Mouse (Mus musculus) forebrain, embryonic 13.5 days (tissue): Measurements from ENCODE around the gene Mapk8ip1. TPM values are rescaled to one million over a fixed set of nuclear protein-coding genes. Genes with fewer than 3 reads are reported as not detected.

ENCODE experiments used
- ATAC-seq: fragments of 200-750 bp; cut with Nextera tagmentation; 2 replicates; pipeline ENCODE4 v1.8.0; 2017
- H3K27ac ChIP-seq: fragments of 300-500 bp; sonication (generic); 2 replicates; pipeline ENCODE4 v1.5.1; 2015; ENCODE audit warnings: inconsistent platforms, mild to moderate bottlenecking, moderate library complexity
- H3K27me3 ChIP-seq: fragments of 300-500 bp; sonication (generic); 2 replicates; pipeline ENCODE4 v1.6.1; 2015; ENCODE audit warnings: mild to moderate bottlenecking, inconsistent platforms
- H3K36me3 ChIP-seq: fragments of 300-500 bp; sonication (generic); 2 replicates; pipeline ENCODE4 v1.6.1; 2015; ENCODE audit warnings: mild to moderate bottlenecking, inconsistent platforms; ENCODE audit not compliant: poor library complexity, severe bottlenecking
- H3K4me1 ChIP-seq: fragments of 300-500 bp; sonication (generic); 2 replicates; pipeline ENCODE4 v1.6.1; 2015; ENCODE audit warnings: inconsistent platforms
- H3K4me2 ChIP-seq: fragments of 300-500 bp; sonication (generic); 2 replicates; pipeline ENCODE4 v1.6.1; 2015; ENCODE audit warnings: inconsistent platforms, mild to moderate bottlenecking, moderate library complexity
- H3K4me3 ChIP-seq: fragments of 300-500 bp; sonication (generic); 2 replicates; pipeline ENCODE4 v1.5.1; 2015; ENCODE audit warnings: mild to moderate bottlenecking, inconsistent platforms
- H3K9ac ChIP-seq: fragments of 300-500 bp; sonication (generic); 2 replicates; pipeline ENCODE4 v1.6.1; 2015; ENCODE audit warnings: mild to moderate bottlenecking, inconsistent platforms
- H3K9me3 ChIP-seq: fragments of 300-500 bp; sonication (generic); replicated peaks from 2 replicates; pipeline ENCODE4 v1.6.1; 2016; ENCODE audit warnings: inconsistent platforms
- WGBS: fragments of 180-500 bp; shearing (Covaris S2); methylation state at CpG from one replicate; pipeline ENCODE4 v1.1.7; 2015; 5-methylcytosine and 5-hydroxymethylcytosine counted together
- polyA plus RNA-seq: library from polyadenylated mRNA; unstranded; fragments of >200 nt; fragmentation: Nextera tagmentation; extraction: Ambion mirVana; gene quantifications from 2 replicates; pipeline ENCODE4 v1.2.1, GENCODE M21; 2015

The Mapk8ip1 gene
- polyA plus RNA-seq, 1 experiment from 2014 or later: 66.9 TPM

DNA sequence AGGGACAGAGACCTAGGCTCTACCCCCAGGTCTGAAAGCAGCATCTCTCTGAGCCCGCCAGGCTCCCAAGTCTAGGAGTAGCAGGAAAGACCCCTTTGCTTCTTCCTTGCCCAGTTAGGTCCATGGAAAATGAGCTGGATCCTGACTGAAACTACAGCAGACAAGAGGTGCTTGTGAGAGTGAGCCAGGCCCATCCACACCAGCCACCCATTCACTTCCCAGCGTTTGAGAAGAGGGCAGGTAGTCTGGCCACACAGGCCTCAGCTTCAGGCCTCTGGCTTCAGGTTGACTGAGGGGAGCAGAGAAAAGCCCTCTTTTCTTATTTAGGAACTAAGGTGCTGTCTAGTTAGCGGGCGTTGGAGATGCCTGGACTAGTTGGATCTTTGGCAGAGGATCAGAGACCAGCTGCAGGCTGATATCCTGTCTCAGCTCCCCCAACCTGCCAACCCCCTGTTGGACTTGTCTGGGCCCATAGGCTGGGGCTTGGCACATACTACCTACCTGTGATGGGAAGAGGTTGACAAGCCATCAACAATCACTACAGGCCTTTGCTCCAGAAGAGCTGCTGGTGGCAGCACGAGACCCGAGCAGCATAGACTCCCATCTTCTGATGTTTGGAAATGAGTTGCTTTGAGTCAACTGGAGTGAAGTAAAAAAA lies 38.4 kb downstream of the Mapk8ip1 start:
- Histone ChIP-seq H3K9ac (no peak overlapping the region), H3K9me3 (no peaks in the 10 kb centered on the region), H3K27me3 (no peaks in the 10 kb centered on the region), H3K4me2 (no peak overlapping the region), H3K36me3 (peaks cover 66% of the 10 kb centered on the region), H3K4me1 (peaks cover 12% of the 10 kb centered on the region; the same call in 1 of the 2 replicates), H3K27ac (no peak overlapping the region), H3K4me3 (no peak overlapping the region)
- 92% methylated on average over 6 of the region's 6 CpGs for WGBS
- no peak for ATAC-seq

DNA sequence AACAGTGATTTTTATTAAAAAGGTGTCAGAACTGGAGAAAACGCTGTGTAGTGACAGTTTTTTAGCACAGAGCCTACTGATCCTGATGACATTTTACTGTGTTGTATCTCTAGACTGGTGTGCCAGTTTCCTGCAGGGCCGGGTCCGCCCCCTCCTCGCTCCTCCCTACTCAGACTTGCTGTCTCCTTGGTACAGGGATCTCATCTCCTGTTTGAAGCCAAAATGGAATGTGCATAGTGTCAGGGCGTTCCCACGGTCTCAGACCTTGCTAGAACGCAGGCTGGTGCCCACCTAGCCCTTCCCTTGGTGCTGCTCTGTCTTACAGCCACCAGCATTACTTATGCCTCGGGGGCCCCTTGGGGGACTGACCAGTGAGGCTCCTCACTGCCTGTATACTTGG lies 39.3 kb downstream of the Mapk8ip1 start:
- H3K36me3 ChIP-seq: peaks cover 75% of the 10 kb centered on the region
- no peaks in the 10 kb centered on the region for H3K27me3 ChIP-seq
- no peak overlapping the region for H3K9ac ChIP-seq
- ATAC-seq: no peak
- H3K4me2 ChIP-seq: no peak overlapping the region
- peaks cover 8% of the 10 kb centered on the region; the same call in 1 of the 2 replicates for H3K4me1 ChIP-seq
- H3K27ac ChIP-seq: no peak overlapping the region
- no peaks in the 10 kb centered on the region for H3K9me3 ChIP-seq
- 88% methylated on average over 8 of the region's 8 CpGs for WGBS
- no peak overlapping the region for H3K4me3 ChIP-seq

DNA sequence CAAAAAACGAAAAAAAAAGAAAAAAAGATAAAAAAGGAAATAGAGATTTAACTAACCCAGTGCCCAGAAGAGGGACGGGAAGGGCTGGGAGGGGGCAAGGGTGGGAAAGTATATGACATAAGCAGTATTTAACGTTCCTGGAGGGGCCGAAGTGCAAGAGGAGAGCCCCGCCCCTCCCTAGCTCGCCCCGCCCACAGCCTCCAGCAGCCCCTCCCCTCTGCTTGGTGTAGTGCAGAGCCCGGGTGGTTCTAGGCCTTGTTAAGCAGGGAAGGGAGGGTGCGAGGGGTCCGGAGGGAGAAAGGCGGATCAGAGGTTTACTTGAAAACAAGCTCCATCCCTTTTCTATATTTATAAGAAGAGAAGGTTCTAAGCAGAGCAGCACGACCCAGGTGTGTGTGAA lies 40.2 kb downstream of the Mapk8ip1 start:
- H3K9me3 ChIP-seq: no peaks in the 10 kb centered on the region
- 22% methylated on average over 12 of the region's 12 CpGs for WGBS
- H3K4me2 ChIP-seq: no peak overlapping the region
- H3K27ac ChIP-seq: no peak overlapping the region
- no peak for ATAC-seq
- peaks cover 75% of the 10 kb centered on the region for H3K36me3 ChIP-seq
- no peak overlapping the region for H3K4me3 ChIP-seq
- no peak overlapping the region for H3K9ac ChIP-seq
- peaks cover 8% of the 10 kb centered on the region; the same call in 1 of the 2 replicates for H3K4me1 ChIP-seq
- no peaks in the 10 kb centered on the region for H3K27me3 ChIP-seq

DNA sequence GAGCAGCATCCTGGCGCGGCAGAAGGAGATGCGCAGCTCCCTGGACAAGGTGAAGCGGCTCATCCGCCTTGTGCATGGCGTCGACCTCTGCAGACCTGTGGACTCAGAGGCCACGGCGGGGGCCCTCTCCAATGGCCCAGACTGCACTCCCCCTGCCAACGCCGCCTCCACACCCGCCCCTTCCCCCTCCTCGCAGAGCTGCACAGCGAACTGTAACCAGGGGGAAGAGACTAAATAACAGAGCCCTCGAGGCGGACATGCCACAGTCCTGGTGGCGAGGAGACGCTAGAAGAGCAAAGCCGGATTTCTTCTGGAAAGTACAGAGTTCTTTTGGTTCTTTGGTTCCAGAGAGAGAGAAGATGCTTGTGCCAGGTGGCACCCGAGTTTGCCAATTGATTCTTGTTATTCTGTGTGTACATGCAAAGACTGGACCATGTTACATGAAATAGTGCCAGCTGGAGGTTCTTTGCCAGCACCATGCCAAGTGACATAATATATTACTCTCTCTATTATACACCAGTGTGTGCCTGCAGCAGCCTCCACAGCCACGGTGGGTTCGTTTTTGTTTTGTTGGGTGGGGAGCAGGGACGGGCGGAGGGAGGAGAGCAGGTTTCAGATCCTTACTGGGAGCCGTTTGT lies 40.8 kb downstream of the Mapk8ip1 start:
- H3K27ac ChIP-seq: peak overlapping the region; percentile 57
- peaks cover 77% of the 10 kb centered on the region for H3K36me3 ChIP-seq
- no peaks in the 10 kb centered on the region for H3K9me3 ChIP-seq
- H3K4me2 ChIP-seq: no peak overlapping the region
- H3K4me3 ChIP-seq: no peak overlapping the region
- peak; percentile 48; the same call in 1 of the 2 replicates for ATAC-seq
- WGBS: 72% methylated on average over 25 of the region's 25 CpGs
- H3K9ac ChIP-seq: no peak overlapping the region
- H3K27me3 ChIP-seq: no peaks in the 10 kb centered on the region
- peaks cover 8% of the 10 kb centered on the region; the same call in 1 of the 2 replicates for H3K4me1 ChIP-seq

DNA sequence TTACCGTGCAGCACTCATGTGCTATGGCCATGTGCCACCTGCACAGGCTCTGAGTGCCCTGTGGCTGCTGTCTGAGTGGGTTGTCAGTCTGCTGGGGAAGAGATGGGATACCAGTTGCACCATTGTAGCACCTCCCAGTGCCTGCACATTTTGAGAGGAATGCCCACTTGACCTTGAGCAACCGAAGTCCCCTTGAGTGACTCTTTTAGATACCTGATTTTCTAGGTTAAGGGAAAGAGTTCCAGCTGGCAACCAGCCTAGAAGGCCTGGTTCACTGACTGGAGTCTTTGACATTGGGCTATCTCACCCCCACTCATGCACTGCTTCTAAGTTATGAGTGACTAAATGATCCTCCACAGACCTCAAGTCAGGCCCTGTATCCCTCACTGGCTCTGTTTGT lies 41.8 kb downstream of the Mapk8ip1 start:
- no peaks in the 10 kb centered on the region for H3K27me3 ChIP-seq
- no peak for ATAC-seq
- H3K4me2 ChIP-seq: no peak overlapping the region
- H3K9me3 ChIP-seq: no peaks in the 10 kb centered on the region
- peaks cover 80% of the 10 kb centered on the region for H3K36me3 ChIP-seq
- no peak overlapping the region for H3K9ac ChIP-seq
- no peak overlapping the region for H3K27ac ChIP-seq
- 87% methylated on average over 2 of the region's 2 CpGs for WGBS
- no peak overlapping the region for H3K4me3 ChIP-seq
- peaks cover 8% of the 10 kb centered on the region; the same call in 1 of the 2 replicates for H3K4me1 ChIP-seq

DNA sequence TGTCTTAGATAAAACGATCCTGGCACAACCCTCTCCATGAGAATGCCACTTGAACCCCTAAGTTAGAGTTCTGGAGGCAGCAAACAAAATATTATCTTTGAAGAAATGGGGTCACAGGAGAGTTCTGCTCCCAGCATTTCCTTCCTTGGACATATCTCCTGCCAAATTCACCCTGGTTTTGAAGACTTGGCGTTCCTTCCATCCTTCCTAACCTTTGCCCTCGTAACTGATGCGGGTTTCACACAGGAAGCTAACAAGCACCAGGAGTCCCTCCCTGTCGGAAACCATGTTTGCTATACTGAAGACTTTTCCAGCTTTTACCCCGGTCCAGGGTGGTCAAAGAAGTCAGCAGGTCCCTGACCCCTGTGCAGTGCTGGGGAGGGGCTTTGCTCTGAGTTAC lies 46.8 kb downstream of the Mapk8ip1 start:
- WGBS: 84% methylated on average over 6 of the region's 6 CpGs
- no peak overlapping the region for H3K27ac ChIP-seq
- peaks cover 3% of the 10 kb centered on the region; the same call in 1 of the 2 replicates for H3K4me1 ChIP-seq
- no peaks in the 10 kb centered on the region for H3K27me3 ChIP-seq
- H3K4me3 ChIP-seq: no peak overlapping the region
- no peak for ATAC-seq
- H3K4me2 ChIP-seq: no peak overlapping the region
- H3K36me3 ChIP-seq: peaks cover 83% of the 10 kb centered on the region
- H3K9ac ChIP-seq: no peak overlapping the region
- no peaks in the 10 kb centered on the region for H3K9me3 ChIP-seq

DNA sequence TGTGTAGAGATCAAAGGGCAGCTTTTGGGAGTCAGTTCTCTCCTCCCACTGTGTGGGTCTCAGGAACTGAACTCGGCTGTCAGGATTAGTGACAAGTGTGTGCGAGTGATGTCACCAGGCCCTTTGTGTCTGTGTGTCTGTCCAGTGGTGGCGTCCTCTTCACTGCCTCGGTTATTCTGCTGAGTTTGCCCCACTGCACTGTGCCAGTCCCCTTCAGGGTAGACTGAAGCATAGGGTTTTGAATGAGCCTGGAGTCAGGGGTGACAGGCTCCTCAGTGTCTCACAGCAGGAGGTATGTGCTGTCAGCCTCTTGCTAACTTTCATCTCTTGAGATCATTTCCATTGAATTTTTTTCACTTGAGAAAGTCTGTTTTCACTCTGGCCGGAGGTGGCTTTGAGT lies 47.7 kb downstream of the Mapk8ip1 start:
- Histone ChIP-seq H3K4me2 (no peak overlapping the region), H3K9ac (no peak overlapping the region), H3K36me3 (peaks cover 83% of the 10 kb centered on the region), H3K9me3 (no peaks in the 10 kb centered on the region), H3K4me1 (peaks cover 3% of the 10 kb centered on the region; the same call in 1 of the 2 replicates), H3K27me3 (no peaks in the 10 kb centered on the region), H3K4me3 (no peak overlapping the region), H3K27ac (no peak overlapping the region)
- ATAC-seq: no peak
- 14% methylated on average over 5 of the region's 5 CpGs for WGBS

DNA sequence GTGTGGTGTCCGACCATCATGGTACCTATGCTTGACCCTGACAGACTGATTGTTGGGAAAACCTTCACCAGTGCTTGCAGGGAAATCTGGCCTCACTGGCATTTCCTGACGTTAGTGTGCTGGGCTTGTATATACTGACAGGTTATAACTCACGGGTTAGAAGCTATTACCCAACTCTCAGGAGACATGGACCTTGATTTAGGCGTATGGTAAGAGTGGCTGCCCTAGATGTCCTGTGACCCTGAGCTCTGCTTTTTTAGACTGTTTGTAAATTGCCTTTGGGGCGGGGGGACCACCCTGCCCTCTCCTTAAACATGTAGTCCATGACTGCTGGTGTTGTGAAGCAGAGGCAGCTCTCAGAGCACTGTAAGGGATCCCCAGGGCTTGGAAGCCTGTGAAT lies 50.4 kb downstream of the Mapk8ip1 start:
- no peaks in the 10 kb centered on the region for H3K9me3 ChIP-seq
- no peak overlapping the region for H3K27ac ChIP-seq
- H3K27me3 ChIP-seq: no peaks in the 10 kb centered on the region
- H3K4me1 ChIP-seq: peaks cover 3% of the 10 kb centered on the region; the same call in 1 of the 2 replicates
- H3K4me2 ChIP-seq: no peak overlapping the region
- no peak overlapping the region for H3K4me3 ChIP-seq
- peaks cover 82% of the 10 kb centered on the region for H3K36me3 ChIP-seq
- 84% methylated on average over 5 of the region's 5 CpGs for WGBS
- ATAC-seq: no peak
- no peak overlapping the region for H3K9ac ChIP-seq

DNA sequence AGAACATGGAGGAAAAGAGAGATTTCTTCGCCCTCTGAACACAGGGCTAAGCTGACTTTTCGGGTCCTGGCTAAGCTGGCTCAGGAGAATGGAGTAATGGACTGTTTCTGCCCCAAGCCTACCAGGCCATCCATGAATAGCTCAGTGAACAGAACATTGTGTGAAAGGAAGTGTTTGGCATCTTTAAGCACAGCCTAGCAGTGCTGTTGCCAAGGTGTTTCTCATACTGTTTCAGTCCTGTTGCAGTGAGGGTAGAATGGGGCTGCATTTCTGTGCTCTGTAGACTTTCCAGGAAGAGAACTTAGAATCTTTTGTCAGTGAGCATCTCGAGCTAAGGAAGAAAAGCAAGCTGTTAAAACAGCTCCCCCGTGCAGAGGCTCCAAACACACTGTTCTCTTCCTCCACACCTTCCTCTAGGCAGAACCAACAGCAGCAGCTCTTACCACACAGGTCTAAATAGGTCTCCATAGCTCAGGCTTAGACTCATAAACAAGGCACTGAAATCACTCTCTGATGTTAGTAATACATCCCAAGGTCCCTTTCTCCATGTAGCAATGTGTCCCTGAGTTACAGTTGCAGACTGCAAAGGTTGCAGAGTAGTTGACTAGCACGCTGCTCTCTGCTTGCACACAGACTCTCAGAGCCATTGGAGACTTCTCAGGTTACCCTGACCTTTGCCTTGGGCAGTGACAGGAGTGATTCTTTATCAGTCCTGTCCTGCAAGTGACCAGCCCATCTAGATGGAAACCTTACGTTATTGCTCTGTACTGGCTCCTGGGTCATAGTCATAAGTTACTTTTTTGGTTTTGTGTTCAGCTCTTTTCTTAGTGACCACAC lies 51.3 kb downstream of the Mapk8ip1 start:
- no peaks in the 10 kb centered on the region for H3K27me3 ChIP-seq
- no peaks in the 10 kb centered on the region for H3K9me3 ChIP-seq
- 72% methylated on average over 6 of the region's 6 CpGs for WGBS
- no peak for ATAC-seq
- peaks cover 3% of the 10 kb centered on the region; the same call in 1 of the 2 replicates for H3K4me1 ChIP-seq
- H3K4me3 ChIP-seq: no peak overlapping the region
- H3K9ac ChIP-seq: no peak overlapping the region
- no peak overlapping the region for H3K4me2 ChIP-seq
- H3K36me3 ChIP-seq: peaks cover 83% of the 10 kb centered on the region
- no peak overlapping the region for H3K27ac ChIP-seq

DNA sequence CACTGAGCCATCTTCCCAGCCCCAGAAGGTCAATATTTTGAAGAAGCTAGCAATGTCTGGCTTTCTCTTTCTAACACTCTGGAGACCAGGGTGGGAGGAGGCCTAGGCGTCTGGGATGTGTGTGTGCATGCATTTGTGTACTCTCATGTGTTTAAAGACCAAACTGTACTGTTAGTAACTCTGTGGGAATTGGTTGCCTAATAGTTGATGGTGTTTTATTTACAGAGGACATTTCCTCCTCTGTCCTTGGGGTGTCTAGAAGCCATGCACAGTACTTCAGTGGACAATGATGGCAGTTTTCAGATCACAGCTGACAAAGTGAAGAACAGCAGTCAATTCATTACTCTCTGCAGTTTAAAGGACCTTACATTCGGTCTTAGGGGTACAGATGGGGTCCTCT lies 53.9 kb downstream of the Mapk8ip1 start:
- Histone ChIP-seq H3K4me3 (no peak overlapping the region), H3K4me1 (no peaks in the 10 kb centered on the region), H3K36me3 (peaks cover 73% of the 10 kb centered on the region), H3K27me3 (no peaks in the 10 kb centered on the region), H3K27ac (no peak overlapping the region), H3K4me2 (no peak overlapping the region), H3K9ac (no peak overlapping the region), H3K9me3 (no peaks in the 10 kb centered on the region)
- 93% methylated on average over 2 of the region's 2 CpGs for WGBS
- no peak for ATAC-seq

DNA sequence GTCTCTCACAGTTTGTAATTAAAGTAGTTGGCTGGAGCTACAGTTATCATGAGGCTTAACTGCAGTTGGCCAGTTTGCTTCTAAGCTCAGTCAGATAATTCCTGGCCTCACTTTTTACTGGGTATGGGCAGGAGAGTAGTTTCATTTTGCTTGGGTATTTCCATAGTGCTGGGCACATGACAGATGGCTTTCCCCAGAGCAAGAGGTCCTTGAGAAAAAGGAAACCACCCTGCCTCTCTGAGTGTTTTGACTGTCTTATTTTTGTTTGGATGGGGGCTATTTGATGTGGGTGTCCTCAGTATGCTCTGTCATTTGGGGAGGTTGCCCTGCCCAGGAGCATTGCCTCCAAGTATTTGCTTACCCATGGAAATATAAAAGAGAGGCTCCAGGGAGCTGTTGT lies 58.6 kb downstream of the Mapk8ip1 start:
- ATAC-seq: no peak
- H3K4me1 ChIP-seq: no peaks in the 10 kb centered on the region
- H3K9me3 ChIP-seq: no peaks in the 10 kb centered on the region
- H3K9ac ChIP-seq: no peak overlapping the region
- no peak overlapping the region for H3K4me2 ChIP-seq
- no peaks in the 10 kb centered on the region for H3K27me3 ChIP-seq
- peaks cover 50% of the 10 kb centered on the region for H3K36me3 ChIP-seq
- H3K27ac ChIP-seq: no peak overlapping the region
- no peak overlapping the region for H3K4me3 ChIP-seq
